In genomic region chr19:12488205-12488966, GRCm38 (mm10) we compare ENCODE assay signal across 9 mouse cellular contexts. TPM values are rescaled to one million over a fixed set of nuclear protein-coding genes. Genes with fewer than 3 reads are reported as not detected.
DNase-seq lines count a peak whose midpoint lies in the region; ATAC-seq and TF ChIP-seq lines count a peak whose summit lies in the region.
"Had no signal": no experiment of that assay in that cellular context is flagged by ENCODE, and none has a peak within 500 bp of the region (broad histone marks: within the 10 kb centered on the region; RNA-seq: fewer than 3 reads in every experiment).

No protein-coding gene starts in this region.

- H3K79me2 ChIP-seq in MEL (ENCODE audit: control insufficient read depth, insufficient read depth, low read length, poor library complexity) = no peaks in the 10 kb centered on the region

- 0 out of 2 replicates have a peak, but pooled peaks have one; percentile 29 for ATAC-seq in cerebellum, adult (ENCODE audit: insufficient number of reproducible peaks, low FRiP score, low TSS enrichment)
- peak; percentile 46 for ATAC-seq in kidney, embryonic 15.5 days (replicated peaks; ENCODE audit: low FRiP score)
- peak; percentile 89 for ATAC-seq in megakaryocyte progenitor cell, adult 5-6 weeks (replicated peaks; ENCODE audit: poor library complexity)

- no peak overlapping the region for H3K27ac ChIP-seq in MEL (ENCODE audit: control insufficient read depth, low read depth, low read length)
- H3K27ac ChIP-seq in embryonic fibroblast, embryonic 13.5 days (ENCODE audit: insufficient read depth, low read length) = no peak overlapping the region
- peak overlapping the region; percentile 90 for H3K27ac ChIP-seq in kidney, embryonic 15.5 days
- H3K27ac ChIP-seq: limb, embryonic 15.5 days had no signal

- 22% methylated on average over 9 of the region's 9 CpGs for WGBS in kidney, embryonic 15.5 days

- DNase-seq in cerebellum, adult 9-11 months = no peak
- peak; percentile 54 for DNase-seq in MEL (ENCODE audit: low read depth, low spot score)
- peak; percentile 76 for DNase-seq in testis, postnatal 14 days (ENCODE audit: low spot score)
- no peak for DNase-seq in frontal cortex, postnatal 10 days (ENCODE audit: low spot score in 2 of 2)

- H3K4me3 ChIP-seq in MEL (ENCODE audit: control insufficient read depth in 1 of 2, insufficient read depth in 1 of 2, low read depth in 2 of 2, low read length in 2 of 2) = 0 out of 4 replicates have a peak overlapping the region, but pooled peaks of 1 of the 2 experiments have one; percentile 14
- H3K4me3 ChIP-seq in embryonic fibroblast, embryonic 13.5 days (ENCODE audit: insufficient read depth, low read length) = no peak overlapping the region
- no peak overlapping the region for H3K4me3 ChIP-seq in kidney, embryonic 15.5 days (replicated peaks)
- H3K4me3 ChIP-seq: limb, embryonic 15.5 days had no signal

- no peaks in the 10 kb centered on the region for H3K27me3 ChIP-seq in MEL (ENCODE audit: control insufficient read depth in 1 of 2, insufficient read depth in 2 of 2, low read length in 2 of 2)
- H3K27me3 ChIP-seq in kidney, embryonic 15.5 days = no peaks in the 10 kb centered on the region
- H3K27me3 ChIP-seq: limb, embryonic 15.5 days had no signal

- peak; percentile 16 for TF ChIP-seq RAD21 in MEL (IDR thresholded peaks at IDR 0.05; ENCODE audit: low read depth, low read length)

- no peak for TF ChIP-seq POLR2A in MEL (IDR thresholded peaks at IDR 0.05; ENCODE audit: control insufficient read depth in 1 of 2, insufficient read depth in 1 of 2, low read depth in 1 of 2, low read length in 2 of 2, poor library complexity in 1 of 2)
- no peak for TF ChIP-seq POLR2A in embryonic fibroblast, embryonic 13.5 days (IDR thresholded peaks at IDR 0.05; ENCODE audit: low read depth, low read length)

- no peaks in the 10 kb centered on the region for H3K9me3 ChIP-seq in MEL (replicated peaks; ENCODE audit: insufficient read depth, low read length)
- H3K9me3 ChIP-seq in kidney, embryonic 15.5 days (replicated peaks) = no peaks in the 10 kb centered on the region
- H3K9me3 ChIP-seq: limb, embryonic 15.5 days had no signal

- H3K36me3 ChIP-seq in MEL (ENCODE audit: control insufficient read depth in 1 of 2, insufficient read depth in 2 of 2, low read length in 2 of 2) = peaks cover 0 to 4% of the 10 kb centered on the region in 2 experiments; a peak in 2 of 4 replicates
- H3K36me3 ChIP-seq in kidney, embryonic 15.5 days = peaks cover 24% of the 10 kb centered on the region

- TF ChIP-seq EP300 in MEL (IDR thresholded peaks at IDR 0.05; ENCODE audit: low read depth in 1 of 2, low read length in 2 of 2) = no peak

- peak overlapping the region; percentile 25 for H3K4me2 ChIP-seq in kidney, embryonic 15.5 days
- H3K4me2 ChIP-seq: limb, embryonic 15.5 days had no signal

- peak; percentile 73 to 90 (median 81) for TF ChIP-seq CTCF in MEL (IDR thresholded peaks at IDR 0.05 in 2 of 3, conservative IDR thresholded peaks at IDR 0.05 in 1 of 3; ENCODE audit: control insufficient read depth in 1 of 3, insufficient read depth in 1 of 3, low read depth in 2 of 3, low read length in 3 of 3, poor library complexity in 1 of 3, severe bottlenecking in 1 of 3)
- TF ChIP-seq CTCF in embryonic fibroblast, embryonic 13.5 days (IDR thresholded peaks at IDR 0.05; ENCODE audit: borderline replicate concordance, insufficient read depth, low read length) = peak; percentile 33; the same call in 1 of the 2 replicates

- peaks cover 0 to 11% of the 10 kb centered on the region in 2 experiments; a peak in 2 of 4 replicates for H3K4me1 ChIP-seq in MEL (ENCODE audit: control insufficient read depth in 1 of 2, insufficient read depth in 2 of 2, low read length in 2 of 2)
- peaks cover 8% of the 10 kb centered on the region; the same call in 1 of the 2 replicates for H3K4me1 ChIP-seq in embryonic fibroblast, embryonic 13.5 days (ENCODE audit: control insufficient read depth, insufficient read depth, low read length)
- H3K4me1 ChIP-seq in kidney, embryonic 15.5 days = peaks cover 45% of the 10 kb centered on the region

- H3K9ac ChIP-seq in MEL (ENCODE audit: control insufficient read depth, low read depth, low read length, poor library complexity, severe bottlenecking) = no peak overlapping the region
- H3K9ac ChIP-seq in kidney, embryonic 15.5 days = no peak overlapping the region
- H3K9ac ChIP-seq: limb, embryonic 15.5 days had no signal

TF ChIP-seq in MEL, 35 proteins besides CTCF, POLR2A, EP300 and RAD21:
- TF ChIP-seq MAFK (IDR thresholded peaks at IDR 0.05; ENCODE audit: borderline replicate concordance, low read depth, low read length) (no peak), TBP (IDR thresholded peaks at IDR 0.05; ENCODE audit: low read depth, low read length) (no peak), MYB (IDR thresholded peaks at IDR 0.05; ENCODE audit: low read depth, low read length) (no peak), ELF1 (IDR thresholded peaks at IDR 0.05; ENCODE audit: low read depth, low read length) (no peak), SIN3A (IDR thresholded peaks at IDR 0.05; ENCODE audit: low read length) (no peak), UBTF (IDR thresholded peaks at IDR 0.05; ENCODE audit: borderline replicate concordance, insufficient read depth, low read depth, low read length) (no peak), ETS1 (IDR thresholded peaks at IDR 0.05; ENCODE audit: low read depth, low read length) (no peak), MYC (IDR thresholded peaks at IDR 0.05; ENCODE audit: low read depth, low read length) (no peak), BHLHE40 (IDR thresholded peaks at IDR 0.05; ENCODE audit: borderline replicate concordance, low read depth, low read length) (peak; percentile 79), USF1 (IDR thresholded peaks at IDR 0.05; ENCODE audit: low read depth, low read length) (peak; percentile 36; the same call in 1 of the 2 replicates), MAX (IDR thresholded peaks at IDR 0.05; ENCODE audit: low read length) (0 out of 2 replicates have a peak, but pooled peaks have one; percentile 16), SMC3 (IDR thresholded peaks at IDR 0.05; ENCODE audit: low read depth, low read length) (peak; percentile 45)

RNA-seq across cellular contexts. Expression of gene Dtx4, which starts 12.9 kb away (rescaled TPM):
- 2.2 and 3.6 TPM in 2 replicates for total RNA-seq in MEL (2012; rRNA removed)
- 1 to 10 TPM in 1 of 2 experiments, not detected in 1; 8.8 TPM for polyA plus RNA-seq in MEL (2012; ENCODE audit: insufficient read depth in 1 of 2, insufficient read length in 2 of 2, low read depth in 1 of 2, low replicate concordance in 2 of 2, missing spikeins in 1 of 2)
- 6.2 and 10.4 TPM in 2 replicates for polyA plus RNA-seq in embryonic fibroblast, embryonic 13.5 days (2011; ENCODE audit: insufficient read length, low read depth, missing spikeins)
- polyA plus RNA-seq in kidney, embryonic 15.5 days (2015; fragmentation: Nextera tagmentation; extraction: Ambion mirVana) = 6.2 and 6.7 TPM in 2 replicates
- total RNA-seq in megakaryocyte progenitor cell, adult 5-6 weeks (2015) = 41.4 and 46.5 TPM in 2 replicates
- 38.9 and 39.0 TPM in 2 replicates for total RNA-seq in megakaryocyte progenitor cell, adult 5-6 weeks (2017)

RNA-seq across cellular contexts. Expression of gene Mpeg1, which starts 27.8 kb away (rescaled TPM):
- total RNA-seq in MEL (2012; rRNA removed) = not detected in 2 replicates
- under 1 TPM in 1 of 2 experiments, not detected in 1; 0.07 TPM for polyA plus RNA-seq in MEL (2012; ENCODE audit: insufficient read depth in 1 of 2, insufficient read length in 2 of 2, low read depth in 1 of 2, low replicate concordance in 2 of 2, missing spikeins in 1 of 2)
- 0.82 and 7.0 TPM in 2 replicates for polyA plus RNA-seq in embryonic fibroblast, embryonic 13.5 days (2011; ENCODE audit: insufficient read length, low read depth, missing spikeins)
- polyA plus RNA-seq in kidney, embryonic 15.5 days (2015; fragmentation: Nextera tagmentation; extraction: Ambion mirVana) = 0.57 and 0.62 TPM in 2 replicates
- 74.6 and 105 TPM in 2 replicates for total RNA-seq in megakaryocyte progenitor cell, adult 5-6 weeks (2015)
- total RNA-seq in megakaryocyte progenitor cell, adult 5-6 weeks (2017) = 41.8 and 52.4 TPM in 2 replicates

RNA-seq across cellular contexts. Expression of gene Fam111a, which starts 57.2 kb away (rescaled TPM):
- total RNA-seq in MEL (2012; rRNA removed) = 53.1 and 56.1 TPM in 2 replicates
- 100 to 1,000 TPM in 1 of 2 experiments, 10 to 100 TPM in 1; 75.9 to 157 TPM for polyA plus RNA-seq in MEL (2012; ENCODE audit: insufficient read depth in 1 of 2, insufficient read length in 2 of 2, low read depth in 1 of 2, low replicate concordance in 2 of 2, missing spikeins in 1 of 2)
- polyA plus RNA-seq in embryonic fibroblast, embryonic 13.5 days (2011; ENCODE audit: insufficient read length, low read depth, missing spikeins) = 50.9 and 56.0 TPM in 2 replicates
- 25.3 and 26.3 TPM in 2 replicates for polyA plus RNA-seq in kidney, embryonic 15.5 days (2015; fragmentation: Nextera tagmentation; extraction: Ambion mirVana)
- 193 and 210 TPM in 2 replicates for total RNA-seq in megakaryocyte progenitor cell, adult 5-6 weeks (2015)
- total RNA-seq in megakaryocyte progenitor cell, adult 5-6 weeks (2017) = 232 and 248 TPM in 2 replicates

Comparison
In these comparisons a context has a peak if more than half of its experiments do, and no peak if none do; other contexts are left out.
1. ATAC-seq: peak in every context shown above with its lines; median percentile 89 in megakaryocyte progenitor cell, adult 5-6 weeks; 46 in kidney, embryonic 15.5 days; 29 in cerebellum, adult.
2. DNase-seq: peak in MEL (single experiment) and testis, postnatal 14 days (single experiment); none in cerebellum, adult 9-11 months (single experiment) and frontal cortex, postnatal 10 days (0 of 2).